Mouse (Mus musculus) embryo, embryonic 10.5 days (tissue): ENCODE data around the gene Tekt2.
A peak's percentile ranks its signal among the peaks of the same experiment; 100 is the strongest.

Source experiments
- DNase-seq: peaks from one replicate; pipeline ENCODE4 v3.0.0-alpha.2; 2015; ENCODE audit warnings: low spot score

The Tekt2 gene

GRCm38 (mm10) chr4:126325281-126325861 is at the start of gene Tekt2:
Tekt2 (minus strand) TSS chr4:126325688.
- DNase-seq = no peak

- DNase-seq = no peak
Observed at GRCm38 (mm10) chr4:126371497-126371896, 46.0 kb upstream of the Tekt2 start.

- DNase-seq = no peak
Observed at GRCm38 (mm10) chr4:126360069-126360468, 34.6 kb upstream of the Tekt2 start.

- DNase-seq = no peak
Observed at GRCm38 (mm10) chr4:126343451-126343850, 18.0 kb upstream of the Tekt2 start.

- no peak for DNase-seq
Observed at GRCm38 (mm10) chr4:126339461-126339860, 14.0 kb upstream of the Tekt2 start.

- DNase-seq = peak; percentile 35
Observed at GRCm38 (mm10) chr4:126332358-126332757, 6.9 kb upstream of the Tekt2 start.

- no peak for DNase-seq
Observed at GRCm38 (mm10) chr4:126331751-126332150, 6.3 kb upstream of the Tekt2 start.

GRCm38 (mm10) chr4:126330295-126330694 is 4.8 kb upstream of the Tekt2 start:
- no peak for DNase-seq

- no peak for DNase-seq
Observed at GRCm38 (mm10) chr4:126326036-126326435, 548 bp upstream of the Tekt2 start.

- no peak for DNase-seq
Observed at GRCm38 (mm10) chr4:126324861-126325260, 627 bp downstream of the Tekt2 start.

GRCm38 (mm10) chr4:126322646-126323045 is 2.8 kb downstream of the Tekt2 start:
- no peak for DNase-seq

GRCm38 (mm10) chr4:126321854-126322511 is 3.5 kb downstream of the Tekt2 start:
- DNase-seq = no peak

GRCm38 (mm10) chr4:126321111-126321853 is 4.2 kb downstream of the Tekt2 start, which contains the start of gene Adprhl2:
Adprhl2 (minus strand) TSS chr4:126321703.
- peak; percentile 97 for DNase-seq

- DNase-seq = no peak
Observed at GRCm38 (mm10) chr4:126319806-126320205, 5.7 kb downstream of the Tekt2 start.

GRCm38 (mm10) chr4:126316443-126317040 is 8.9 kb downstream of the Tekt2 start:
- DNase-seq = no peak

GRCm38 (mm10) chr4:126315931-126316330 is 9.6 kb downstream of the Tekt2 start:
- no peak for DNase-seq

- peak; percentile 44 for DNase-seq
Observed at GRCm38 (mm10) chr4:126314393-126314792, 11.1 kb downstream of the Tekt2 start.

GRCm38 (mm10) chr4:126313202-126313601 is 12.3 kb downstream of the Tekt2 start:
- DNase-seq = no peak

- DNase-seq = no peak
Observed at GRCm38 (mm10) chr4:126311566-126312200, 13.8 kb downstream of the Tekt2 start.

GRCm38 (mm10) chr4:126310344-126310743 is 15.1 kb downstream of the Tekt2 start:
- no peak for DNase-seq

GRCm38 (mm10) chr4:126309922-126310309 is 15.6 kb downstream of the Tekt2 start:
- peak; percentile 95 for DNase-seq
